Mouse (Mus musculus): Measurements from ENCODE around the gene Gdf11. TPM values are rescaled to one million over a fixed set of nuclear protein-coding genes. Genes with fewer than 3 reads are reported as not detected.
A peak's percentile ranks its signal among the peaks of the same experiment; 100 is the strongest.

Gdf11 gene
- polyA plus RNA-seq, 1 experiment from 2014 or later: 0.23 TPM

DNA sequence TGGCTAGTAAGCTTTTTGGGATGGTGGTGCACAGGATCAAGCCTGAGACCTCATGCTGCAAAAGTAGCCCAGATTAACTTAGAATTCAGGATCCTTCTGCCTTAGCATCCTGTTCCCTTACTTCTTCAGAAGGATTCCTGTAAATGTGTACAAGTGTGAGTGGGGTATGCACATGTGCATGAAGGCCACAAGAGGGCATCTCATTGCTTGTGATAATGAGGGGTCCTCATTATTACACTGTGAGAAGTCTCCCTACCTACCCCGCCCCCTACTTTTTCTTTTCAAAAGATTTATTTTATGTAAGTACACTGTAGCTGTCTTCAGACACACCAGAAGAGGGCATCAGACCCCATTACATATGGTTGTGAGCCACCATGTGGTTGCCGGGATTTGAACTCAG, 24.0 kb upstream of the Gdf11 start:
- Histone ChIP-seq H3K27ac (ENCODE audit: low read depth) (no peak overlapping the region), H3K9ac (replicated peaks) (no peak overlapping the region), H3K4me3 (ENCODE audit: low read depth, low read length) (no peak overlapping the region), H3K4me2 (ENCODE audit: low read depth, low read length) (no peak overlapping the region), H3K4me1 (ENCODE audit: insufficient read depth) (peaks cover 10% of the 10 kb centered on the region; the same call in 1 of the 2 replicates), H3K27me3 (ENCODE audit: insufficient read depth, low read length) (peaks cover 3% of the 10 kb centered on the region; the same call in 1 of the 2 replicates), H3K9me3 (ENCODE audit: low read length) (no peaks in the 10 kb centered on the region), H3K36me3 (replicated peaks; ENCODE audit: insufficient read depth, low read length) (0 out of 2 replicates have a peak, but pooled peaks cover 20% of the 10 kb centered on the region)
- 76% methylated on average over 2 of the region's 2 CpGs for WGBS (ENCODE audit: insufficient replicate concordance)
- DNase-seq (no peak), ATAC-seq (no peak)
- TF ChIP-seq CTCF (IDR thresholded peaks at IDR 0.05; ENCODE audit: low read depth) (peak; percentile 36), EP300 (IDR thresholded peaks at IDR 0.05; ENCODE audit: low read depth) (no peak)

DNA sequence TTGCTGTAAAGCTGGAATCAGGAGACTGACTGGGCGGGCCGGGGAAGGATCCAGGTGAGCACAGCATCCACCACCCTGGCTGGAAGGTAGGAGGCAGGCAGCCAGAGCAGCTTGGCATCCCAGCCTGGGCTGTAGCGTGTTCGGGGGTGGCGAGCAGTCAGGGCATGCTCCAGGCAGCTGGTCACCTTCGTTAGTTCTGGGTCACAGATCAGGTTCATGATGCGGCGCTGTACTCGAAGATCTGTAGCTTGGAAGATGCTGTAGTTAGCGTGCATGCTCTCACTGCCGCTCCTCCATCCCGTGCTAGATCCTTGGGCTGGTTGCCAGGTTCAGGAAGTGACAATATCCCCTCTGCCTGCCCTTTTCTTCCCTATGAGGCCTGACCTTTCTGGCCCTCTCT, 22.2 kb upstream of the Gdf11 start:
- WGBS (ENCODE audit: insufficient replicate concordance): 85% methylated on average over 12 of the region's 12 CpGs
- 0 out of 2 replicates have a peak, but pooled peaks cover 17% of the 10 kb centered on the region for H3K36me3 ChIP-seq (replicated peaks; ENCODE audit: insufficient read depth, low read length)
- peaks cover 3% of the 10 kb centered on the region for H3K27me3 ChIP-seq (ENCODE audit: insufficient read depth, low read length)
- no peak overlapping the region for H3K27ac ChIP-seq (ENCODE audit: low read depth)
- no peak overlapping the region for H3K9ac ChIP-seq (replicated peaks)
- no peak overlapping the region for H3K4me2 ChIP-seq (ENCODE audit: low read depth, low read length)
- H3K9me3 ChIP-seq (ENCODE audit: low read length): no peaks in the 10 kb centered on the region
- DNase-seq: no peak
- H3K4me1 ChIP-seq (ENCODE audit: insufficient read depth): peaks cover 7% of the 10 kb centered on the region; the same call in 1 of the 2 replicates
- H3K4me3 ChIP-seq (ENCODE audit: low read depth, low read length): no peak overlapping the region
- no peak for TF ChIP-seq EP300 (IDR thresholded peaks at IDR 0.05; ENCODE audit: low read depth)
- TF ChIP-seq CTCF (IDR thresholded peaks at IDR 0.05; ENCODE audit: low read depth): no peak
- ATAC-seq: no peak

DNA sequence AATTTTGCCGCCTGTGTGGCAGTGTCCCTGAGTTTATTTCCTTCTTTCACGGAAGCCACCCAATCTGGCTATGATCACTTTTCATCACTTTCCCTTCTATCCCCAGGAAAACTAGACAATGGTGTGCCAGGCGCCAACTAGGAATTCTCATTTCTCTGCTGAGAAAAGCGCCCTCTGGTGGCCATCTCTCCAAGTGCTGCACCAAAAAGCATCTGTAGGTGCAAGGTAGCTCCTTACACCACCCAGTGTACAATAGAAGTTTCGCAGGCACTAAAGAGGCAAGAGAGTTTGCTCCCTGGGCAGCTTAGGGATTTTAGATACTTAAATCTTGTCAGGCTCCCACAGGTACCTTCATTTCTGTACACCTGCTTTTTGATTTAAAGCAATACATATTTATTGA, 21.7 kb upstream of the Gdf11 start:
- ATAC-seq: peak; percentile 32

DNA sequence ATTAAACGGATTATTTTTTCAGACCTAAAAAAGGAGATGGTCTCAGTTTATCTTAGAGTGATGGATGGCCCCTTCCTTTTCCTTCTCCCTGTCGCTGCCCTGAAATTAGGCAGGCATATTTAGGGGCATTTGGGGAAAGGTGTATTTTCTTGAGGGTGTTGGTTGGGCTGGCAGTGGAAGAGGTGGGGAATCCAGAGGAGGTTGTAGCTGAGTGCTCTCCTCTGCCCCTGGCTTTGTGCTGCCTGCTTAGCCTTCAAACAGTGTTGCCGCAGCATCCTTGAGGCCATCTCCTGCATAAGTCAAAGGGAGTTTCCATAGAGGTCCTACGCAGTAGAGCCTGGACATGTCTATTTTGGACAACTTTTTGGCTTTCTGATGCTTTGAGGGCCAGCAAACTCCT, 21.3 kb upstream of the Gdf11 start:
- no peak for ATAC-seq
- DNase-seq: no peak

More for the DNA sequence above, 21.7 kb upstream of the Gdf11 start:
- 14% methylated on average over 5 of the region's 5 CpGs for WGBS (ENCODE audit: insufficient replicate concordance)
- Histone ChIP-seq H3K4me3 (ENCODE audit: low read depth, low read length) (no peak overlapping the region), H3K4me1 (ENCODE audit: insufficient read depth) (peaks cover 5% of the 10 kb centered on the region; the same call in 1 of the 2 replicates), H3K9ac (replicated peaks) (no peak overlapping the region), H3K27me3 (ENCODE audit: insufficient read depth, low read length) (peaks cover 3% of the 10 kb centered on the region), H3K27ac (ENCODE audit: low read depth) (no peak overlapping the region), H3K36me3 (replicated peaks; ENCODE audit: insufficient read depth, low read length) (0 out of 2 replicates have a peak, but pooled peaks cover 17% of the 10 kb centered on the region), H3K9me3 (ENCODE audit: low read length) (no peaks in the 10 kb centered on the region), H3K4me2 (ENCODE audit: low read depth, low read length) (no peak overlapping the region)
- DNase-seq: peak; percentile 88
- no peak for TF ChIP-seq EP300 (IDR thresholded peaks at IDR 0.05; ENCODE audit: low read depth)
- peak; percentile 97 for TF ChIP-seq CTCF (IDR thresholded peaks at IDR 0.05; ENCODE audit: low read depth)

DNA sequence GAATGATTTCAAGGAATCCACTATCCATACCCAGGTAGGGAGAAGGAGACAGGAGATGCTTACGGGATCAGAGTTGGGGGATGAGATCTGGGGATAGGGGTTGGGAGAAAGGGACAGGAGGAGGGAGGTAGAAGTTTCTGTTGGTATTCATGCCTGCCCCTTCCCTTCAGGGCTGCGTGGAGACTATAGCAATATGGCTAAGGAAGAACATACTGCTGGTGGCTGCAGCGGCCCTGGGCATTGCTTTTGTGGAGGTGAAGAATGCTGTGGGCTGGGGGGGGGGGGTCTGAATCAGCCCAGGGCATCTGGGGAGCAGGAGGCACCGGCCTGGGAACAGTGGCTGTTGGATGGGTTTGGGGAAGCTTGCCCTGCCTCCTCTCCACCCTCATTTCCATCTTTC, 20.8 kb upstream of the Gdf11 start:
- TF ChIP-seq EP300 (IDR thresholded peaks at IDR 0.05; ENCODE audit: low read depth): no peak
- no peak for TF ChIP-seq CTCF (IDR thresholded peaks at IDR 0.05; ENCODE audit: low read depth)
- H3K9me3 ChIP-seq (ENCODE audit: low read length): no peaks in the 10 kb centered on the region
- ATAC-seq (no peak), DNase-seq (no peak)
- peaks cover 3% of the 10 kb centered on the region for H3K27me3 ChIP-seq (ENCODE audit: insufficient read depth, low read length)
- peaks cover 2% of the 10 kb centered on the region; the same call in 1 of the 2 replicates for H3K4me1 ChIP-seq (ENCODE audit: insufficient read depth)
- H3K4me2 ChIP-seq (ENCODE audit: low read depth, low read length): no peak overlapping the region
- H3K4me3 ChIP-seq (ENCODE audit: low read depth, low read length): no peak overlapping the region
- 67% methylated on average over 4 of the region's 4 CpGs for WGBS (ENCODE audit: insufficient replicate concordance)
- H3K36me3 ChIP-seq (replicated peaks; ENCODE audit: insufficient read depth, low read length): 0 out of 2 replicates have a peak, but pooled peaks cover 15% of the 10 kb centered on the region
- no peak overlapping the region for H3K27ac ChIP-seq (ENCODE audit: low read depth)
- H3K9ac ChIP-seq (replicated peaks): no peak overlapping the region

More for the DNA sequence above, 21.3 kb upstream of the Gdf11 start:
- peaks cover 3% of the 10 kb centered on the region for H3K27me3 ChIP-seq (ENCODE audit: insufficient read depth, low read length)
- 73% methylated on average over 4 of the region's 4 CpGs for WGBS (ENCODE audit: insufficient replicate concordance)
- no peaks in the 10 kb centered on the region for H3K9me3 ChIP-seq (ENCODE audit: low read length)
- H3K4me2 ChIP-seq (ENCODE audit: low read depth, low read length): no peak overlapping the region
- no peak overlapping the region for H3K4me3 ChIP-seq (ENCODE audit: low read depth, low read length)
- TF ChIP-seq EP300 (IDR thresholded peaks at IDR 0.05; ENCODE audit: low read depth) (no peak), CTCF (IDR thresholded peaks at IDR 0.05; ENCODE audit: low read depth) (no peak)
- H3K27ac ChIP-seq (ENCODE audit: low read depth): no peak overlapping the region
- no peak overlapping the region for H3K9ac ChIP-seq (replicated peaks)
- H3K36me3 ChIP-seq (replicated peaks; ENCODE audit: insufficient read depth, low read length): 0 out of 2 replicates have a peak, but pooled peaks cover 17% of the 10 kb centered on the region
- H3K4me1 ChIP-seq (ENCODE audit: insufficient read depth): peaks cover 2% of the 10 kb centered on the region; the same call in 1 of the 2 replicates

DNA sequence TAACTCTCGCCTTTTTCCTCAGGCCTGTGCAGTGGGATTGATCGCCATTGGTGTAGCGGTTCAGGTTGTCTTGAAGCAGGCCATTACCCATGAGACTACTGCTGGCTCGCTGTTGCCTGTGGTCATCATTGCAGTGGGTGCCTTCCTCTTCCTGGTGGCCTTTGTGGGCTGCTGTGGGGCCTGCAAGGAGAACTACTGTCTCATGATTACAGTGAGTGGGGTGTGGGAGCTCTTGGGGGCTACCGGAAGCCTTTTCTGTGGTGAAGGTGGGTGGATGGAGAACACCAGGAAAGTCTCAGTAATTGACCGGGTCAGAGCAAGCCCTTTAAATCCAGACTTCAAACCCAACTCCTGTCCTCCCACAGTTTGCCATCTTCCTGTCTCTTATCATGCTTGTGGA, 19.9 kb upstream of the Gdf11 start:
- ATAC-seq (no peak), DNase-seq (no peak)
- Histone ChIP-seq H3K27me3 (ENCODE audit: insufficient read depth, low read length) (peaks cover 3% of the 10 kb centered on the region), H3K27ac (ENCODE audit: low read depth) (no peak overlapping the region), H3K4me1 (ENCODE audit: insufficient read depth) (peaks cover 2% of the 10 kb centered on the region; the same call in 1 of the 2 replicates), H3K9ac (replicated peaks) (no peak overlapping the region), H3K4me3 (ENCODE audit: low read depth, low read length) (0 out of 2 replicates have a peak overlapping the region, but pooled peaks have one; percentile 8), H3K36me3 (replicated peaks; ENCODE audit: insufficient read depth, low read length) (0 out of 2 replicates have a peak, but pooled peaks cover 11% of the 10 kb centered on the region), H3K4me2 (ENCODE audit: low read depth, low read length) (peak overlapping the region; percentile 68; the same call in 1 of the 2 replicates), H3K9me3 (ENCODE audit: low read length) (no peaks in the 10 kb centered on the region)
- 72% methylated on average over 6 of the region's 6 CpGs for WGBS (ENCODE audit: insufficient replicate concordance)
- TF ChIP-seq CTCF (IDR thresholded peaks at IDR 0.05; ENCODE audit: low read depth) (no peak), EP300 (IDR thresholded peaks at IDR 0.05; ENCODE audit: low read depth) (no peak)
